Comparison of ENCODE assay signal across 8 mouse cellular contexts in the genomic region with DNA sequence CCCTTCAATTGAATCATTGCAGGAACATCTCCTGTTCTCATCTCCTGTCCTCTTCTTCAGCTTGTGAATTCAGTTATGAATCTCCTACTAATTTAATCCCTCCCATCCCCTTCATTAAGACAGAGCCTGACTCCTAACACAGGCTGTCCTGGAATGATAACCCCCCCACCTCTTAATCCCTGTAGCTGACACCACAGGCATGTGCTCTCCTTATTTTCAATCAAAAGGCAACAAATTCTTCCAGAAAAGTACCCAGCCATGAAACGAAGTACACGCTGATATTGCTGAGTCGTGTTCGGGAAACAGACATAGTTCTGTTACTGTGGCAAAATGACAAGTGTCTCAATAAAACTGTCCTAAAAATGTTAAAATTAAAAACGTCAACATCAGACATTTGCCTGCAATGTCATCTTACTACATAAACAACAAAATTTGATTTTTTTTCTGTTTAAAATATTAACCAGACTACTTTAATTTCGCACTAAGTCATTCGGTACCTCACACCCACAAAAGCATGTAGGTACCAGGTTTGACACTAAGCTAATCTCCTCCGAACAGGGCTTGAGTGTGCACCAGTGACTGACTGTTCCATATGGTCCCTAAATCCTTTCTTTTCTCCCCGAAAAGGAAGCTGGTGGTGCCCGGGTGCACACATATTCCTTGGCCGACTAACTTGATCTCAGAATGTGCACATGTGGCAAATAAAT. TPM values are rescaled to one million over a fixed set of nuclear protein-coding genes. Genes with fewer than 3 reads are reported as not detected.
DNase-seq lines count a peak whose midpoint lies in the region; ATAC-seq and TF ChIP-seq lines count a peak whose summit lies in the region.

No protein-coding gene starts in this region.

- peak overlapping the region; percentile 53 for H3K27ac ChIP-seq in cerebellum, adult 2 months (ENCODE audit: insufficient read depth, low read length)
- H3K27ac ChIP-seq in neural tube, embryonic 11.5 days (ENCODE audit: low read depth, low read length): no peak overlapping the region
- peak overlapping the region; percentile 92 for H3K27ac ChIP-seq in intestine, embryonic 15.5 days
- no peak overlapping the region for H3K27ac ChIP-seq in neural tube, embryonic 12.5 days

- ATAC-seq in cerebellum, adult (ENCODE audit: insufficient number of reproducible peaks, low FRiP score, low TSS enrichment): no peak
- ATAC-seq in neural tube, embryonic 11.5 days (ENCODE audit: insufficient read depth, low FRiP score, low TSS enrichment): peak; percentile 39
- peak; percentile 32 for ATAC-seq in intestine, embryonic 15.5 days
- ATAC-seq in neural tube, embryonic 12.5 days (ENCODE audit: low FRiP score, low read depth): peak; percentile 30
- no peak for ATAC-seq in inflammation-experienced regulatory T-cells, adult 6 months

- no peak for TF ChIP-seq POLR2A in cerebellum, adult 2 months (IDR thresholded peaks at IDR 0.05; ENCODE audit: borderline replicate concordance, insufficient read depth, low read length)

- no peak for TF ChIP-seq CTCF in cerebellum, adult 2 months (IDR thresholded peaks at IDR 0.05; ENCODE audit: borderline replicate concordance, insufficient read depth, low read depth, low read length)

- WGBS in cerebellum, adult 2 months: 14% methylated on average over 11 of the region's 11 CpGs
- 26% methylated on average over 11 of the region's 11 CpGs for WGBS in neural tube, embryonic 11.5 days
- 20% methylated on average over 11 of the region's 11 CpGs for WGBS in intestine, embryonic 15.5 days
- WGBS in neural tube, embryonic 12.5 days: 24% methylated on average over 11 of the region's 11 CpGs

- H3K4me2 ChIP-seq in neural tube, embryonic 11.5 days (ENCODE audit: low read depth): peak overlapping the region; percentile 43
- H3K4me2 ChIP-seq in intestine, embryonic 15.5 days (replicated peaks): peak overlapping the region; percentile 56
- peak overlapping the region; percentile 58 for H3K4me2 ChIP-seq in neural tube, embryonic 12.5 days (replicated peaks)

- DNase-seq in cerebellum, adult 2 months: peak in 1 of 2 experiments; percentile 19
- no peak for DNase-seq in neural tube, embryonic 11.5 days (ENCODE audit: low spot score)
- DNase-seq in neural tube, embryonic 10.5 days (ENCODE audit: extremely low spot score, low spot score): no peak
- DNase-seq in gastrocnemius, adult 8-10 months (ENCODE audit: low spot score in 2 of 2): no peak

- H3K36me3 ChIP-seq in neural tube, embryonic 11.5 days (ENCODE audit: control insufficient read depth, insufficient read depth, low read length): no peaks in the 10 kb centered on the region; the same call in none of the 2 replicates
- H3K36me3 ChIP-seq in intestine, embryonic 15.5 days: peaks cover 5% of the 10 kb centered on the region; the same call in 1 of the 2 replicates
- peaks cover 26% of the 10 kb centered on the region for H3K36me3 ChIP-seq in neural tube, embryonic 12.5 days

- no peaks in the 10 kb centered on the region; the same call in 1 of the 2 replicates for H3K4me1 ChIP-seq in cerebellum, adult 2 months (ENCODE audit: control insufficient read depth, insufficient read depth, low read length)
- 0 out of 2 replicates have a peak, but pooled peaks cover 2% of the 10 kb centered on the region for H3K4me1 ChIP-seq in neural tube, embryonic 11.5 days (ENCODE audit: control insufficient read depth, insufficient read depth, low read length)
- H3K4me1 ChIP-seq in intestine, embryonic 15.5 days (replicated peaks): 0 out of 2 replicates have a peak, but pooled peaks cover 3% of the 10 kb centered on the region
- peaks cover 3% of the 10 kb centered on the region for H3K4me1 ChIP-seq in neural tube, embryonic 12.5 days

- H3K4me3 ChIP-seq in cerebellum, adult 2 months (replicated peaks; ENCODE audit: insufficient read depth, low read depth, low read length): peak overlapping the region; percentile 73
- H3K4me3 ChIP-seq in neural tube, embryonic 11.5 days (ENCODE audit: low read depth, low read length): peak overlapping the region; percentile 82
- H3K4me3 ChIP-seq in intestine, embryonic 15.5 days (replicated peaks): peak overlapping the region; percentile 59
- H3K4me3 ChIP-seq in neural tube, embryonic 12.5 days: peak overlapping the region; percentile 71

- no peaks in the 10 kb centered on the region for H3K9me3 ChIP-seq in neural tube, embryonic 11.5 days (ENCODE audit: control insufficient read depth, low read length)
- no peaks in the 10 kb centered on the region for H3K9me3 ChIP-seq in intestine, embryonic 15.5 days
- H3K9me3 ChIP-seq in neural tube, embryonic 12.5 days: no peaks in the 10 kb centered on the region

- H3K9ac ChIP-seq in neural tube, embryonic 11.5 days (ENCODE audit: low read length): peak overlapping the region; percentile 69
- H3K9ac ChIP-seq in intestine, embryonic 15.5 days: peak overlapping the region; percentile 72
- H3K9ac ChIP-seq in neural tube, embryonic 12.5 days: peak overlapping the region; percentile 83; the same call in 1 of the 2 replicates

- H3K27me3 ChIP-seq in cerebellum, adult 2 months (ENCODE audit: control insufficient read depth, insufficient read depth, low read length): no peaks in the 10 kb centered on the region
- H3K27me3 ChIP-seq in neural tube, embryonic 11.5 days (ENCODE audit: control insufficient read depth, insufficient read depth, low read length): no peaks in the 10 kb centered on the region
- H3K27me3 ChIP-seq in intestine, embryonic 15.5 days (replicated peaks): no peaks in the 10 kb centered on the region
- no peaks in the 10 kb centered on the region for H3K27me3 ChIP-seq in neural tube, embryonic 12.5 days (replicated peaks)

RNA-seq across cellular contexts. Expression of a gene that starts 0.6 kb away (rescaled TPM):
- polyA plus RNA-seq in cerebellum, adult 2 months (2012; rRNA removed): 106 and 110 TPM in 2 replicates
- 135 and 143 TPM in 2 replicates for polyA plus RNA-seq in neural tube, embryonic 11.5 days (2014; fragmentation: Nextera tagmentation; extraction: Ambion mirVana)
- 142 and 160 TPM in 2 replicates for polyA plus RNA-seq in intestine, embryonic 15.5 days (2015; fragmentation: Nextera tagmentation; extraction: Ambion mirVana)
- 149 and 168 TPM in 2 replicates for polyA plus RNA-seq in neural tube, embryonic 12.5 days (2016; fragmentation: Nextera tagmentation; extraction: Ambion mirVana)
- 100 to 1,000 TPM in 2 of 4 experiments, 10 to 100 TPM in 2; 90.4 to 117 (median 100) TPM for total RNA-seq in gastrocnemius, adult 8-10 months (2022)
- polyA plus RNA-seq in inflammation-experienced regulatory T-cells, adult 6 months (2017; shearing (Covaris generic)): 100 to 1,000 TPM; 187 to 221 (median 196) TPM

RNA-seq across cellular contexts. Expression of a gene that starts 0.8 kb away (rescaled TPM):
- polyA plus RNA-seq in cerebellum, adult 2 months (2012; rRNA removed): 40.2 and 42.5 TPM in 2 replicates
- 32.2 and 39.4 TPM in 2 replicates for polyA plus RNA-seq in neural tube, embryonic 11.5 days (2014; fragmentation: Nextera tagmentation; extraction: Ambion mirVana)
- 39.2 and 42.3 TPM in 2 replicates for polyA plus RNA-seq in intestine, embryonic 15.5 days (2015; fragmentation: Nextera tagmentation; extraction: Ambion mirVana)
- polyA plus RNA-seq in neural tube, embryonic 12.5 days (2016; fragmentation: Nextera tagmentation; extraction: Ambion mirVana): 36.5 and 39.4 TPM in 2 replicates
- total RNA-seq in gastrocnemius, adult 8-10 months (2022): 10 to 100 TPM; 21.6 to 25.5 (median 22.6) TPM
- polyA plus RNA-seq in inflammation-experienced regulatory T-cells, adult 6 months (2017; shearing (Covaris generic)): 10 to 100 TPM; 30.3 to 35.3 (median 33.1) TPM

Comparison
In these comparisons a context has a peak if more than half of its experiments do, and no peak if none do; other contexts are left out.
1. H3K27ac ChIP-seq: peak in cerebellum, adult 2 months (single experiment) and intestine, embryonic 15.5 days (single experiment); none in neural tube, embryonic 11.5 days (single experiment) and neural tube, embryonic 12.5 days (single experiment).
2. ATAC-seq: peak in neural tube, embryonic 11.5 days (single experiment), intestine, embryonic 15.5 days (single experiment) and neural tube, embryonic 12.5 days (single experiment); none in cerebellum, adult (single experiment) and inflammation-experienced regulatory T-cells, adult 6 months (single experiment).
3. Peak in every context shown above with its lines, with median percentiles within 50 percentile points of each other: H3K4me3 ChIP-seq, H3K4me2 ChIP-seq and H3K9ac ChIP-seq.